Mouse (Mus musculus) layer of hippocampus, adult 2 months (tissue): Measurements from ENCODE around the gene Acbd4. TPM values are rescaled to one million over a fixed set of nuclear protein-coding genes. Genes with fewer than 3 reads are reported as not detected.
A peak's percentile ranks its signal among the peaks of the same experiment; 100 is the strongest.

Experiments
- DNase-seq, 2 experiments: peaks; one replicate each; pipeline ENCODE4 v3.0.0; 2022; ENCODE audit warnings: low spot score in 2 of 2
- H3K27ac ChIP-seq: fragments of 200-600 bp; 2 replicates; pipeline ENCODE4 v1.8.1; 2022
- H3K4me3 ChIP-seq: fragments of 200-600 bp; 2 replicates; pipeline ENCODE4 v1.8.1; 2022; ENCODE audit warnings: mild to moderate bottlenecking
- CTCF ChIP-seq: fragments of 200-600 bp; conservative IDR thresholded peaks from 2 replicates; pipeline ENCODE4 v1.8.1; 2022; ENCODE audit warnings: antibody characterized with exemption, mild to moderate bottlenecking, moderate library complexity
- total RNA-seq, 2 experiments: library from RNA; stranded (reverse); gene quantifications; 2 replicates each; pipeline ENCODE4 v1.2.3; 2021

The Acbd4 gene
- total RNA-seq, 2 experiments from 2014 or later = 87.1 to 91.0 TPM

DNA sequence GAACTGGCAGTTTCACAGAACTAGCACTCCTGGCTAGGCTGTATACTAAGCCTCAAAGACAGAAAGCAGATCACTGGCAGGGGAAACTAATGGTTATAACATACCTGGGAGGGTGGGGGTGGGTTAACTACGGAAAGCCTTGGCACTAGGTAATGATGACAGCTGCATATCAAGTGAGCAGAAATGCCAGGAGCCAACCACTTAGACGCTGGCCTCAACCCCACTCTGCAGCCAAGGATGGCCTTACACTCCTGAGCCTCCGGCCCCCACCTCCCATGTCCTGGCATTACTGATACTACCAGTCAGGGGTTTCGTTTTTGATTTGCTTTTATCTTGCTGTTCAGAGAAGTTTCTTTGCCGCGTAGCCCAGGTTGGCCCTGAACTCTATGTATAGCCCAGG is 5.7 kb upstream of the Acbd4 start:
- no peak overlapping the region for H3K27ac ChIP-seq
- no peak overlapping the region for H3K4me3 ChIP-seq
- no peak for DNase-seq
- no peak for TF ChIP-seq CTCF

DNA sequence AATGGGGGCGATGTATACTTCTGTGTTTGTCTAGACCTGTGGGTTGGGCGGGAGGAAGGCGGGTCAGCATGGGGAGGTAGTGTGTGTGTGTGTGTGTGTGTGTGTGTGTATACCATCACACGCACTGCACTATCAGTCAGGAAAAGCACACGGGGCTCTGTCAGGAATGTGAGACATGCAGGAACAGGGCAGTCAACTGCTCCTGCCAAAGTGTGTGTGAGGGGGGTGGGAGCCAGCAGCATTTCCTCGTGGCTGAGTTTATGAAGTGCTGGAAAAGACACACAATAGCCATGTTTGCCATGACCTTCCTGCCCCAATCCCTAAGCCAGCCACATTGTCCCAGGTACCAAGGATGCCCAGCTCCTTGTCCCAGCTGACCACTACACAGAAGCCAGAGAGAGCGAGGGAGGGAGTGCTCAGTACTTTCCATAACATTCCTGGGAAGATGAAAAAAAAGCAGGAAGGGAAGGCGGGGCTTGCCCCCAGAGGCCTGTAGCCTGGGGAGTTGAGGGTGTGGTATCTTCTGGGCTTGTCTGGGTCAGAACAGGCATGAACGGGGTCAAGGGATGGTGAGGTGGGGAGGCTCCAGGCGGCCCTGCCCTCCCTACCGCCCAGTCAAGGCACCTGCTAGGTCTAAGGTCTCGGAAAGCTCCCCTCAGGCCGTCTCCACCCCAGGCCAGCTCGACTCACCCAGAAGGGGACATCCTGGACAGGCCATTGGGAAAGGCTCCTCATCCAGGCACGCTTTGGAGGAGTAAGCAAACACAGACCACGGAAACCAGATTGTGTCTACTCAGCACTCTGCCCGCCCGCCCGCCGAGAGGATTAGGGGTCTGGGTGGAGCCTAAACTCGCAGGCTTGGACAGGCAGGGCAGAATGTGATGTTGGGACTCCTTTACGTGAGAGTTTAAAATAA is 4.2 kb upstream of the Acbd4 start:
- Histone ChIP-seq H3K27ac (no peak overlapping the region), H3K4me3 (no peak overlapping the region)
- peak in 1 of 2 experiments; percentile 7 for DNase-seq
- TF ChIP-seq CTCF = no peak

DNA sequence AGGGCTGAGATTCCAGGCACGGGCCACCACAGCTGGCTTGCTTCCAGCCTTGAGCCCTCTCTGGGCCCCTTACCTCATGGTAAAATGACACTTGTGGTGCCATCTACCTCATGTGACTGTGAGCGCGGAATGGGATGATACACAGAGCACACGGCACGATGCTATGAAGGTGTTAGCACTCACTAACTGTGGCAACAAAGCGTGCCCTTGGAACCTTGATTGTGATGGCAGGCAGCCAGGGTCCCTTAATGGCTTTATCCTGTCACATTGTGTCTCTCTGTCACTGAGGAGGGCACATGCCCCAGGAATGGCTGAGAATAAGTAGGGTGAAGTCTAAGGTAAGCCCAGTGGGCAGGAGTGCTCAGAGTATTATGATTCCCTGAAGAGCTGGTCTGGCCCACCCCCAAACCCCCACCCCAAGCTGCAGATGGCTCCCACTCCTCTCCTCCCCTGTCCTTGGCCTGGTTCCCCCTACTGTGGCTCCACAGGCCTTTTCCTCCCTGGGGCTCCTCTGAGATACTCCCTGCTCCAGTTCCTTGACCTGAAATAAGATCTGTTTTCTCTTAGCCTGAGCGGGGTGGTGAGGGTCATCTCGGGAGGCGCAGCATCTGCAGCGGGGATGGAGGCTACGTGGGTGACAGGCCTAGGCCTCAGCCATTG is 2.8 kb upstream of the Acbd4 start:
- no peak overlapping the region for H3K4me3 ChIP-seq
- no peak overlapping the region for H3K27ac ChIP-seq
- DNase-seq = peak in 1 of 2 experiments; percentile 8
- TF ChIP-seq CTCF = no peak

DNA sequence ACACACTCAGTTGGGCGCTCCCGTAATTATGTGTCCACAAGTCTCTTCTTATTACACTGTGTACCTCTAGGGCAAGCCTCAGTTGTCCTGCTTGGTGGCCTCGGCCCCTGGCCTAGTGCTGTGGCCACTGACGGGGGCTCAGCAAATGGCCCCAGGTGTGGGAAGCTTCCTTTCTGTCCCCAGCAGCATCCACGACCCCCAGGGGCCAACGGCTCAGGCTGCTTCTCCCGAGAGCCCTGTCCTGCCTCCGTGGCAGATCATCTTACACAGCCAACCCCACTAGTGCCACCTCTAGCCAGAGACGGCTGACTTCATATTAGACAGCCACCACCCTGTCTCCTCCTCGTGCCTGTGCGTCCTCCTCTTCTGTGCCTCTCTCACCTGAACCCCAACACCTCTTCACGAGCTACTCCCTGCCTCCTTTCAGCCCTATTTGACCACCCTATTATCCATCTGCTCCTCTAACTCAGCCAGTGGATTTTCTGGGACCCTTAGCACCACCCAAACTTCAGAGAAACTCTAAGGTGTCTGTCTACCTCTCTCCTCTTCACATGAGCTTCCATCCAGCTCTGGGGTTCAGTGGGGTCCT is 2.0 kb upstream of the Acbd4 start:
- H3K27ac ChIP-seq = no peak overlapping the region

DNA sequence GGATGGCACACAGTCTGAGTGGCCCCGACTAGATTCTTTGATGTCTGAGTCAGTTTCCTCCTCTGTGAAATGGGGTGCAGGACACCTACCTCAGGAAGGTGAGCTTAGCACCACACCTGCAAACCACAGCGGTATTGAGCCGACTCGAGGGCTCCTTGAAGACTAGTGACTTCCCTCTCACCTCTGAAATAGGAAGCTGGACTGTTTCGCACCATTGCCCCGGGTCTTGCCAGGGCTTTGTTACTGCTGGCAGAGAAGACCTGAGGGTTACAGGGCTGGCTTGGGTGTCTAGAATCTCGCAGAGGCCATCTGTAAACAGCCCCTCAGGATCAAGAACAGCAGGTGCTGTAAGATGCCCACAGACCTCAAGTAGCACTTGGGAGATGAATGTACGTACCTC is 1.1 kb upstream of the Acbd4 start:
- TF ChIP-seq CTCF = no peak
- no peak overlapping the region for H3K4me3 ChIP-seq

More for the DNA sequence above, 2.0 kb upstream of the Acbd4 start:
- DNase-seq = peak in 1 of 2 experiments; percentile 11
- no peak overlapping the region for H3K4me3 ChIP-seq
- TF ChIP-seq CTCF = no peak

DNA sequence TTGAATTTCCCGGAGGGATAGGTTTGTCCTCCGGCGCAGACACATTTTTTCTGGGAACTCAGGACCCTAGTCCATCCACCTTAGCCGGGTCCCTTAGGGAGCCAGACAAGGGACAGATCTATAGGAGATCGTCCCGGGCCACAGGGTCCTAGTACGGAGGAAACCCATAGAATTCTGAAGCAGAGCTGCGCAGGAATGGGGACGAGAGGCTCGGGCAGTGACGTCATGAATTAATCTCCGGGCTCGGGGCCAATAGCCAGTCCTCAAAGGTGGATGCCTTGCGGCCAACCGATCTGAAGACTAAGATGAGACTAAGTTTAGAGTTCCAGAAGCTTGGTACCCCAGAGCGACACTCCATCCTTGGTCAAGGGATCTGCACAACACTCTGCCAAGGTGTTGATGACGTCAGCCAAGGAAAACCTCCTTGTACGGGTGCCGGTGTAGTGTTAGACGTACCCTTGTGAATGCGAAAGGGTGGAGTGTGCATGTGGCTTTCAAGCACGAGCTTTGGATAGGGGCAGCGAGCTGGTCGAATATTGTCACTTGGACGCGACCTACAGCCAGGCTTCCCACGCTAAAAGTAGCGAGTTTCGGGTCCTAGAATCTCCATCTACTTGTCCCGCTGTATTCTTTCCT is 502 bp downstream of the Acbd4 start:
- DNase-seq = peak; percentile 55 to 72

More for the DNA sequence above, 1.1 kb upstream of the Acbd4 start:
- H3K27ac ChIP-seq = no peak overlapping the region
- no peak for DNase-seq

DNA sequence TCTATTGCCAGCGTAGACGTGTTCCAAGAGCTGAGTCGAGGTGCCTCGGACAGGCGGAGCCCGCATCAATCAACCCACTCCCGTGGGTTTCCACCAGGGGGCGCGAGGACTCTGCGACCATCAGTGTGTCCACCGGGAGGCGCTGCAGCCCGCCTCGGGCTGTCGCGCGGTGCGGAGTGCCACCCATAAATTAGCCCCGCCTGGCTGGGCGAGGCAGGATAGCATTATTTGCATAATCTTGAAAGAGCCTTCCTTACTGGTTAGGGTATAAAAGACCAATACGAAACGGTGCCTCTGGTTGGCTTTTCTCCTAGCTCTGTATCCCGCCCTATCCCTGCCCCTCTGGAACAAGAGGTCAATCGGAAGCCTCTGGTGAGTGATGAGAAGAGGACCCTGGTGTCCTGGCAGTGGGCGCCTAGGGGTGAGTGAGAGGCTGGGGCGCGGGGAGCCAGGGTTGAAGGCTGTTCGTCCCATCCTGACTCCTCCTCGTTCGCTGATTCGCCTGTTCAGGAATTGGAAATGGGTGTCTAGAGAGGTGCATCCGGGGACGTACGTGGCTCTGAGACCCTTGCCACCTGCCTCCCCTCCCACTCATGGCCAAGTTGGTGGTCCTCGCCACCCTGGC is 1.4 kb downstream of the Acbd4 start:
- Histone ChIP-seq H3K4me3 (peak overlapping the region; percentile 85), H3K27ac (peak overlapping the region; percentile 91)
- DNase-seq = peak; percentile 96 to 99
- TF ChIP-seq CTCF = peak; percentile 100

More for the DNA sequence above, 502 bp downstream of the Acbd4 start:
- TF ChIP-seq CTCF = no peak
- Histone ChIP-seq H3K27ac (peak overlapping the region; percentile 91), H3K4me3 (peak overlapping the region; percentile 85)

DNA sequence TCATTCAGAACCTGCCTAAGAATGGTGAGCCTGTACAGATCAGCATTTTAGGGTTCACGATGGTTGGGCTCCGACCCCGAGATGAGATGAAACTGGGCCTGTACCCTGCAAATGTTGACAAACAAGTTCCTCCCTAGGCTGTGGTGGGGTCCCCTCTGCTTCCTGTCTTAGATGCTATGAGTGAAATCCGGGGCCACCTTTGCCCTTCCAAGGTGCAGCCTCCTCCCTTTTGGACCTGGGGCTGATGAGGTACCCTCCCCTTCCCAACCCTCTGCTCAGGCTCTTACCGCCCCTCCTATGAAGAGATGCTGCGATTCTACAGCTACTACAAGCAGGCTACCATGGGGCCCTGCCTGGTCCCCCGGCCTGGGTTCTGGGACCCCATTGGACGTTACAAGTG is 2.1 kb downstream of the Acbd4 start:
- Histone ChIP-seq H3K27ac (peak overlapping the region; percentile 85), H3K4me3 (peak overlapping the region; percentile 85)
- DNase-seq = no peak
- no peak for TF ChIP-seq CTCF

DNA sequence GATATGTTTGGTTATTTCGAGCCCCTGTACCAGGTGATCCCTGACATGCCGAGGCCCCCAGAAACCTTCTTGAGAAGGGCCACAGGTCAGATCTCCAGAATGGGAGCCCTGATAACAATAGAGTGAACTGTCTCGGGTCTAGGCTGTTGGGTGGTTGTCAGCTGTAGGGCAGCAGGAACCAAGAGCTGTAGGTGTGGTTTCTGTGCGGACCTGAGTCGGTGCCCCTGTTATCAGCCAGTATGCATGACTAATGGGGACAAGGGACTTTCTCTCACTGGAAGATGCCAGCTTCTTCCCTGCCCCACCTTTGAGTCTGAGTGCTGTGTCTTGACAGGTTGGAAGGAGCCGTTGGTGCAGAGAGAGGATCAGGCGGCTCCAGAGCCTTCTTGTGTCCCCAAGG is 3.0 kb downstream of the Acbd4 start:
- Histone ChIP-seq H3K4me3 (no peak overlapping the region; the same call in 1 of the 2 replicates), H3K27ac (no peak overlapping the region)
- TF ChIP-seq CTCF = no peak
- no peak for DNase-seq

DNA sequence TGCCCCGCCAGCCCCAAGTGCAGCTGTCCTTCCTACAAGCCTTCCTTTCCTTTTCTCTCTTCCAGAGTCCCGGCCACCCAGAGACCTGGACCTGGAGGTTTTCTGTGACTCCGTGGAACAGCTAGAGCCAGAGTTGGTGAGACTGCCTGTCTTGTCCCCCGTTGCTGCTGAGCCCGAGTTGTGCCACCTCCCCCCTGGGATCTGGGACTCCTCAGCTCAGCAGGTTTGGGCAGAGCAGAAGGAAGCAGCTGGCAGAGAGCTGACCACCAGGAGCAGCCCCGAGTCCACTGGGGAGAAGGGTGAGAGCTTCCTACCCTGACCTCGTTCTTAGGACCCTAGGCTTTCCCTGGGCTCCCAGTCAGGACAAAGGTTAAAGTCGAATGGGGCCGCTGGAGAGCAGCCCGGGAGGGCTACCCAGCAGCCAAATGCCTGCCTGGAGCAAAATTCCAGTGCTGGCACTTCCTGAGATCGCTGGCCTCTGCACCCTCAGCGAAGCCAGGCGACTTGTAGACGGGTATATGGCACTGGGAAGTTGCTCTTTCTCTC is 3.8 kb downstream of the Acbd4 start:
- no peak overlapping the region for H3K4me3 ChIP-seq
- TF ChIP-seq CTCF = no peak
- DNase-seq = no peak
- no peak overlapping the region for H3K27ac ChIP-seq

DNA sequence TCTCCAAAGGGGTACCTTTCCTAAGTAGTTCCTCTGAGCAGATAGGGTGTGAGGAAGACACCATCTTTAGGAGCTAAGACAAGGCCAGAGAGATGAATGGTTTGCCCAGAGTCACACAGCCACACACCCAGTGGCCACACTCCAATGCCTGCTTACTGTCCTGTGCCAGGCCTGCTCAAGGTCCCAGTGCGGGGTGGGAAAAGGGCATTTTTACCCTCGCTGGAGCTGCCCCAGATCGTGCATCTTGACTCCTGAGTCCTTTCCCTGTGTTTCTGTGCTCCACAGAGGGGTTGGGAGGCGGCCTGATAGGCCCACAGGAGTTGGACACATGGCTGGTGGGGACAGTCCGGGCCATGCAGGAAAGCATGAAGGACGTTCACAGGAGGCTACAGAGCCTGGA is 4.3 kb downstream of the Acbd4 start:
- DNase-seq = no peak
- Histone ChIP-seq H3K27ac (no peak overlapping the region), H3K4me3 (no peak overlapping the region)
- TF ChIP-seq CTCF = no peak

DNA sequence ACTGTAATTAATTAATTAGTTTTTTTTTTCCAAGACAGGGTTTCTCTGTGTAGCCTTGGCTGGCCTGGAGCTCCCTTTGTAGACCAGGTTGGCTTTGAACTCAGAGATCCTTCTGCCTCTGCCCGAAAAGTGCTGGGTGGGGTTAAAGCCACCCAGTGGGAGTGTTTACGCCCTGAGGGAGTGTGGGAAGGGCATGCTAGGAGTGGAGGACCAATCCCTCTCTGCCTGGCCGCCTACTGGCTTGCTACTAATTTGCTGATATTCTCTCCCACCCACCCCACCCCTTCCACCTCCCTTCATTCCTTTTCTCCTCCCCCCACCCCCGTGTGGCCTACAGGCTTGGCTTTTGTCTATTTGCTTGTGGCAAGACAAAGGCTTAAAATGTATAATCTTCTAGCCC is 4.9 kb downstream of the Acbd4 start:
- Histone ChIP-seq H3K4me3 (no peak overlapping the region), H3K27ac (no peak overlapping the region)
- no peak for TF ChIP-seq CTCF
- no peak for DNase-seq
